Mouse (Mus musculus): Measurements from ENCODE around the gene Txndc5. TPM values are rescaled to one million over a fixed set of nuclear protein-coding genes. Genes with fewer than 3 reads are reported as not detected.

The Txndc5 gene
- total RNA-seq, 2 experiments from 2014 or later, result 106 to 177 TPM

DNA sequence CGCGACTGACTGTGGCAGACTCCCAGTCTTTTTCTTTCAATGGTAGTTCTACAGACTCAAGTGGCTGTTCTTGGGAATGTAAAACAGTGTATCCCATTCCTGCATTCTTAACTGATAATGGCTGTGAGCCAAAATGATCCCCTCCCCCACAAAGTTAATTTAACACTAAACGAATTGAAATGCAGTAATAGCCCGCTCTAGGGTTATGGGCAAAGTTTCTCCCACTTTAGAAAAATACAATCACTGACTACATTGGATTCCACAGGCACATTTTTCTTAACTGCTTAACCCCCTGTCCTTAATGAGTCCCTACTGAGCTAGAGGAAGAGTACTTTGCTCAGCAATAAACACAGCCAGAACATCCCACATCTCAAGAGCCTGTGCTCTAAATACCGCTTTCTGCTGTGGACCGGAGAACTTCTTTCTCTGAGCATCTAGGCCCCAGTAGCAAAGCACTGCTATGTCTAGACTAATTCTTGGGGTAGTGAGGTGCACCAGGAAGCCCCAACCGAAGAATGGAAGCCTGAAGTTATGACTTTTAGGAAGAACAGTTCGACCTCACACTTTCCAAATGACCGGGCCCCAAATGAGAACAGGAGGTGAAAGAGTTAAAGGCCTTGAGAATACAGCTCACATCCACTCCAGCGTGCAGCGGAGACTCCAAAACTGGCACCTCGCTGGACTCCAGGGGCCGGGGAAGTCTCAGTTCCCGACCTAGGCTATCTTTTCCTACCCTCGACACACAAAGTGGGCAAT lies 1.4 kb downstream of the Txndc5 start:
- no peak for DNase-seq (ENCODE audit: low spot score in 2 of 2)

- DNase-seq (ENCODE audit: low spot score in 2 of 2), result no peak
These were observed 2.5 kb downstream of the Txndc5 start for GRCm38 (mm10) chr13:38526116-38526515.

- DNase-seq (ENCODE audit: low spot score in 2 of 2), result no peak
These were observed 3.4 kb downstream of the Txndc5 start for GRCm38 (mm10) chr13:38525261-38525660.

DNA sequence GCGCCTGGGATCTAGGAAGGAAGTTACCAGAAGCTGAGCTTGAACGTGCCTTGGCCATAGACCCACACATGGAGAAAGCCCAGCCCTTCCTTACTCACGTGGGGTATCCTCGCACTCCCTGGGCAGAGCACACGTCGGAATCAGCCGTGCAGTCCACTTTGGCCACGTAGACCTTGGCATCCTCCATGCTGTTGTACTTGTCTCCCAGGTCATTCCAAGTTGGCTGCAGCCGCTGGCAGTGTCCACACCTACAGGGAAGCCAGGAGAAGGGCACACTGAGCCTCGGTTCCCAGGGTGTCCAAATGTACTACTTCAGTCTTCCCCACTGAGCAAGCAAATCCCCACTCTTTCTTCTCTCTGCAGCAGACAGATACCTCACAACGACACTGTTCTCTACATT lies 5.4 kb downstream of the Txndc5 start:
- DNase-seq (ENCODE audit: low spot score in 2 of 2), result no peak

GRCm38 (mm10) chr13:38522056-38522654 lies 6.5 kb downstream of the Txndc5 start:
- no peak for DNase-seq (ENCODE audit: low spot score in 2 of 2)

DNA sequence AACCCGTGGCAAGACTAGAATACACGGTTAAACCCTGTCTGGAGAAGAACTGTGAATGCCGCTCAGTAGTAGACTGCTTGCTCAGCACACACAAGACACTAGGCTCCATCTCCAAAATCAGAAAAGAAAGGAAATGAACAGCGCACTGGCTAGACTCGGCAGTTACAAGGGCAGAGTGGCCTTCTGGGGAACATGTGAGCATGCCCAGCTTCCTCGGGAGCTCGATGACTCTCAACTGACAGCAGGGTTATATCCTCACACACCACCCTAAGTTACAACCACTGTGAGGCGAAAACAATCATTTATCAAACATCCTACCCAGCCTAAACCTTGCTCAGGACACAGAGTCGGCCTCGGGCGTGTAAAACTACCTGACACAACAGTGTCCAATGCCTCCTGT lies 8.3 kb downstream of the Txndc5 start:
- no peak for DNase-seq (ENCODE audit: low spot score in 2 of 2)

- DNase-seq (ENCODE audit: low spot score in 2 of 2), result no peak
These were observed 12.0 kb downstream of the Txndc5 start for GRCm38 (mm10) chr13:38516582-38516981.

- DNase-seq (ENCODE audit: low spot score in 2 of 2), result no peak
These were observed 12.8 kb downstream of the Txndc5 start for GRCm38 (mm10) chr13:38515845-38516244.

DNA sequence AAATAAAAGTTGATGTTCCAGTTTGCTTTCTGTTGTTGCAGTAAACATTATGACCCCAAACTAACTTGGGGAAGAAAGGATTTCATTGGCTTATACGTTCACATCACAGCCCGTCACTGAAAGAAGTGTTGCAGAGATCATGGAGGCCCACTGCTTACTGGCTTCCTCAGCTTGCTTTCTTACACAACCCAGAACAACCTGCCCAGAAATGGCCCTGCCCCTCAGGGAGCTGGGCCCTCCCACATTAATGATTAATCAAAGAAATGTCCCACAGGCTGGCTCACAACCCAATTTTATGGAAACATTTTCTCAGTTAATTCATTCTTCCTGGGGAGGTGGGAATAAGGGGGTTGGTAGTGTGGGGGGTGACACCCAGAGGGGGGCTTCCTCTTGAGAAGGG lies 13.2 kb downstream of the Txndc5 start:
- no peak for DNase-seq (ENCODE audit: low spot score in 2 of 2)

- DNase-seq (ENCODE audit: low spot score in 2 of 2), result no peak
These were observed 14.7 kb downstream of the Txndc5 start for GRCm38 (mm10) chr13:38513921-38514320.

GRCm38 (mm10) chr13:38511979-38512378 lies 16.6 kb downstream of the Txndc5 start:
- DNase-seq (ENCODE audit: low spot score in 2 of 2), result no peak

GRCm38 (mm10) chr13:38509681-38510341 lies 18.8 kb downstream of the Txndc5 start:
- no peak for DNase-seq (ENCODE audit: low spot score in 2 of 2)

DNA sequence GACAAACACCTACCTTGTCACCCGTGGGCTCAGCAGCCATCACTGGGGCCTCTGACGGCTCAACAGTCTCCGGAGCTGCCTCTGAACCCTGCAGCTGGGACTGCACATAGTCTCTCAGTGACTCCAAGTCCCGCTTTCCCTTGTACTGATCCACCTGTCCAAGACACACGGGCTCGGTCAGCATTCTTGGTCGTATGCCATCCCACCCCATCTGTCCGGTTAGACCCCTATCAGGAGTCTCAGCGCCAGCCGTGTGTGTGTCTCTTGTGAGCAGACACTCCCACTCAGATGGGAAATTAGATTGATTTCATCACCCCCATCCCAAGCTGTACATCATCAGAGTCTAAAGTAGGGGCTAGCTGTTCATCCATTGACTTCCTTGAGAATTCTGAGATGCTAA lies 21.7 kb downstream of the Txndc5 start:
- DNase-seq (ENCODE audit: low spot score in 2 of 2), result no peak

DNA sequence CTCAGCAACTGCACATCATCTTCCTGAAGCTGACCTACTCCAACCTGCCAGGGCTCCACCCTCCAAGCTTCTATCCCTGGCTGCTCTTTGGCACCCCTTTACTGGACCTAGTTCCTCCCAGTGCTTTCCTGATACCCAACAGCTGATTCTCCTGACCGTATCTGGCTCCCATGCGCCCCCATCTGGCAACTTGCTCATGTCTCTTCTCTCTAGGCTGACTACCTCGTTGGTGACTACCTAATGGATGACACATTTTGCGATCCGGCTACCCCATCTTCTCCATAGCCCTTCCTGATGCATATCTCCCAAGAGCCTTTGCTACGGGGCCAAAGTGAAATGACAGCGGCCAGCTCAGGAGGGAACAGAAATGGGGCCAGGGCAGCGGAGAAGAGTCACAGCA lies 22.3 kb downstream of the Txndc5 start:
- no peak for DNase-seq (ENCODE audit: low spot score in 2 of 2)

DNA sequence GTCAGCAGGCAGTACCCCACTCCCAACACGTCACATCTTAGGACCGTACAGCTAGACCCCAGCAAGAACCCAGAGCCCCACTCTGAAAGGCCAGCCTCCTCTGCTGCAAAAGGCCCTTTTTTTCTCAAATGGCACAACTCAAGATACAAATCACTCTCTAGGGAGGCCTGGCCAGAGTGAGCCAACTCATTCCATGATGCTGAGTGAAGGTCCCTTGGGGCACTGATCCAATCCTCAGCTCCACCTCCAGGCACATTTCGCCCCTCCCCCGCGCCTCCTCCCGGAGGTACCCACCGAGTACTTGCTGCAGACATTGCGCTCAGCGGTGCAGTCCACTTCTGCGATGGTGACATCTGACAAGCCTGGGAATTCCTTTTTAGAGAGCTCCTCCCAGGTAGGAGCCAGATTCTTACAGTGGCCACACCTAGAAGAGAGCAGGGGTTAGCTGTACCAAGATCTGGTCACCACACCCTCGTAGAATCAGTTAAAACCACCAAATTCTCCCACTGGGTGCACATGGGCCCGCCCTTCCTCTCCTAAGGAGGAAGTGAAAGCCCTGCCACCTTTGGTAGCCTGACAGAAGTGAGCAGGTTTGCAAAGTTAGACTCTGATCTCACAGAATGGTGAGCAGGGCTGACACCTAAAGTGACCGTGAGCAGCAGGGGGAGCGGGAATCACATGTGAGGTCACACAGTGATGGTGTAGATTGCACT lies 25.3 kb downstream of the Txndc5 start:
- peak; percentile 39 to 40 for DNase-seq (ENCODE audit: low spot score in 2 of 2)

- DNase-seq (ENCODE audit: low spot score in 2 of 2), result no peak
These were observed 27.3 kb downstream of the Txndc5 start for GRCm38 (mm10) chr13:38501314-38501713.

- DNase-seq (ENCODE audit: low spot score in 2 of 2), result no peak
These were observed 31.9 kb downstream of the Txndc5 start for GRCm38 (mm10) chr13:38496715-38497114.

DNA sequence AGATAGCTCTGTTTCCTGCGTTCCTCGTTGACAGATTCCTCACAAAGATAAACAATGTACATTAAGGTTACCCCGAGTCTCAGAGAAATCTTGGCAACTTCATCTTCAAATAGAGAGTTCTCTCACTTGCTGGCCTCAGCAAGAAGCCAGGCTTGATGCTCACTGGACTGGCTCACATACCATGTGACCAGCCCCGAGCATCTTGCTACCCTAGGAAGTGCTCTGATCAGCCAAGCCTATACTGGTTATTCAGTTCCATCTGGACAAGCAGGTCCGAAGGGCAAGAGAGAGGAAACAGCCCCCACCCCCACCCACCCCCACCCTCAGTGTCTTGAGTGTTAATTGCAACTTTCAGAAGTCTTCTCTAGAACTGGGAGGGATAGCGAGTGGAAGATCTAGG lies 41.9 kb downstream of the Txndc5 start:
- no peak for DNase-seq (ENCODE audit: low spot score in 2 of 2)

DNA sequence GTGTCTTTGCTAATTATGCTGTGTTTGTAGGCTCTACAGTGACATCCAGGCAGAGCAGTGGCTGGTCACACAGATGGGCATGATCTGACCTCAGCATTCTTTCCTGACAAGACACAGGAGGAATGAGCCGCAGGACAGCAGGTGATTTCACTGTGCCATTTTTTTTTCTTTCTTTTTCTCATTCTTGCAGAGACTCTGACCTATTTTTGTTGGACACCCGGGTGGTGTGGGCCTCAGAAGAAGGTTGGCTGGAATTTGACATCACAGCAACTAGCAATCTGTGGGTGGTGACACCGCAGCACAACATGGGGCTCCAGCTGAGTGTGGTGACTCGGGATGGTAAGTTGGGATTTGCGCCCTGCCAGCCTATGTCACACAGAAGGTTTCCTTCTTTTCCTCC lies 43.9 kb downstream of the Txndc5 start:
- DNase-seq (ENCODE audit: low spot score in 2 of 2), result peak in 1 of 2 experiments; percentile 3

- no peak for DNase-seq (ENCODE audit: low spot score in 2 of 2)
These were observed 47.6 kb downstream of the Txndc5 start for GRCm38 (mm10) chr13:38481021-38481420.

GRCm38 (mm10) chr13:38476936-38477335 lies 51.7 kb downstream of the Txndc5 start:
- no peak for DNase-seq (ENCODE audit: low spot score in 2 of 2)

GRCm38 (mm10) chr13:38473497-38473896 lies 55.1 kb downstream of the Txndc5 start:
- no peak for DNase-seq (ENCODE audit: low spot score in 2 of 2)
